Mouse (Mus musculus): ENCODE results near the gene Atp13a1. TPM values are rescaled to one million over a fixed set of nuclear protein-coding genes. Genes with fewer than 3 reads are reported as not detected.
A peak's percentile ranks its signal among the peaks of the same experiment; 100 is the strongest.

Gene Atp13a1
- polyA plus RNA-seq, 1 experiment = 83.2 TPM

- H3K36me3 ChIP-seq (ENCODE audit: control insufficient read depth, insufficient read depth, low read length) = peaks cover 31% of the 10 kb centered on the region
Measured at GRCm38 (mm10) chr8:69820466-69820865, 29.5 kb downstream of the Atp13a1 start.

GRCm38 (mm10) chr8:69821971-69822385 is 31.0 kb downstream of the Atp13a1 start:
- Histone ChIP-seq H3K4me3 (ENCODE audit: extremely low read depth, insufficient read depth, insufficient read length) (peak overlapping the region; percentile 48), H3K27ac (ENCODE audit: insufficient read depth, low read length) (no peak overlapping the region), H3K4me1 (ENCODE audit: control insufficient read depth, insufficient read depth, insufficient read length) (peaks cover 15% of the 10 kb centered on the region), H3K27me3 (ENCODE audit: control insufficient read depth, insufficient read depth, low read length) (no peaks in the 10 kb centered on the region), H3K36me3 (ENCODE audit: control insufficient read depth, insufficient read depth, low read length) (peaks cover 20% of the 10 kb centered on the region)
- WGBS = 1% methylated on average over 15 of the region's 22 CpGs
- peak in 1 of 2 experiments; percentile 33 for DNase-seq (ENCODE audit: low read depth in 1 of 2, low spot score in 2 of 2)
- no peak for TF ChIP-seq POLR2A (IDR thresholded peaks at IDR 0.05; ENCODE audit: low read depth, low read length)
- no peak for TF ChIP-seq CTCF (IDR thresholded peaks at IDR 0.05; ENCODE audit: extremely low read depth, insufficient read depth, insufficient read length, insufficient replicate concordance)

More at GRCm38 (mm10) chr8:69820466-69820865, 29.5 kb downstream of the Atp13a1 start:
- DNase-seq (ENCODE audit: low read depth in 1 of 2, low spot score in 2 of 2) = no peak
- WGBS = 96% methylated on average over 9 of the region's 9 CpGs
- H3K27ac ChIP-seq (ENCODE audit: insufficient read depth, low read length) = no peak overlapping the region
- H3K4me1 ChIP-seq (ENCODE audit: control insufficient read depth, insufficient read depth, insufficient read length) = peaks cover 15% of the 10 kb centered on the region
- no peaks in the 10 kb centered on the region for H3K27me3 ChIP-seq (ENCODE audit: control insufficient read depth, insufficient read depth, low read length)
- H3K4me3 ChIP-seq (ENCODE audit: extremely low read depth, insufficient read depth, insufficient read length) = no peak overlapping the region
- TF ChIP-seq CTCF (IDR thresholded peaks at IDR 0.05; ENCODE audit: extremely low read depth, insufficient read depth, insufficient read length, insufficient replicate concordance) (no peak), POLR2A (IDR thresholded peaks at IDR 0.05; ENCODE audit: low read depth, low read length) (no peak)

DNA sequence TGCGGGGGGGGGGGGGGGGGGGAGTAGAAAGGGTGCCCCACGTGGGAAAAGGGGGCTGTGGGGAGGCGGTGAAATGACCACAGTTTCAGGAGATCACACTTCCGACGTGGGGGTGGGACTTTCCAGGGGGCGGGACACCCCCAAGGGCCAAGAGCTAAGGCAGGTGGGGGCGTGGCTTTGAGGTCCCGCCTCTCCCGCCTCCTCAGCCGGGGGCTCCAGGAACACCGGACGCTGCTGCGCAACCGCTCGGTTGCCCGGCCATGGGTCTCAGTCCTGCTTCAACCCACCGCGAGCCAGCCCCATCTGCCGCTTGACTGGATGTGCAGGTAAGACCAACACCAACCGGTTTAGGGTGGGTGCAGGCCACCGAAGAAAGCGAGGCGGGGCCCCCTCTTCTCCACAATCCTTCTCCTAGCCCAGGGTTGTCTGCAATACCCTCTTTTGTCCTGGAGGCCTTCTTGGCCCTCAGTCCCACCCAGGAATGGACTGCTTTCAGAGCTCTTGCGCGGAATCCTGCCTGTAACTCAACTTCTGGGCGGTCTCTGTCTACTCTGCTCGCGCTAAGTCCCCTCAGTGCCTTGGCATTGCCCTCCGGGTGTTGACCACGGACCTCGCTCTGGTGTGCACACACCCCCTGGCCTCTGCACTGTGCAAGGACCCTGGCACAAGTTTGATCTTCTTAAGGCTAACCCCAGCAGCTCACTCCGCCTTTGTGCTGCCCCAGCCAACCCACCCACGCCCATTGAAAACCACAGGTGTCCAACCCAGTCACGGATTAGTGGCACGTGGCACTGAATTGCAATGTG is 31.6 kb downstream of the Atp13a1 start, which contains the start of gene Lpar2:
Gene Lpar2, plus strand, starts transcription at position 44 of the 806 bp plus-strand sequence.
- Histone ChIP-seq H3K4me1 (ENCODE audit: control insufficient read depth, insufficient read depth, insufficient read length) (peaks cover 15% of the 10 kb centered on the region), H3K36me3 (ENCODE audit: control insufficient read depth, insufficient read depth, low read length) (peaks cover 14% of the 10 kb centered on the region), H3K4me3 (ENCODE audit: extremely low read depth, insufficient read depth, insufficient read length) (peak within 1 kb of the TSS; percentile 92), H3K27ac (ENCODE audit: insufficient read depth, low read length) (peak within 1 kb of the TSS; percentile 66), H3K27me3 (ENCODE audit: control insufficient read depth, insufficient read depth, low read length) (no peaks in the 10 kb centered on the region)
- peak; percentile 36; the same call in 1 of the 2 replicates for TF ChIP-seq POLR2A (IDR thresholded peaks at IDR 0.05; ENCODE audit: low read depth, low read length)
- no peak for TF ChIP-seq CTCF (IDR thresholded peaks at IDR 0.05; ENCODE audit: extremely low read depth, insufficient read depth, insufficient read length, insufficient replicate concordance)
- WGBS = 4% methylated on average over 27 of the region's 35 CpGs
- DNase-seq (ENCODE audit: low read depth in 1 of 2, low spot score in 2 of 2) = peak; percentile 45 to 78

- no peak overlapping the region for H3K27ac ChIP-seq (ENCODE audit: insufficient read depth, low read length)
- no peak for DNase-seq (ENCODE audit: low read depth in 1 of 2, low spot score in 2 of 2)
- TF ChIP-seq CTCF (IDR thresholded peaks at IDR 0.05; ENCODE audit: extremely low read depth, insufficient read depth, insufficient read length, insufficient replicate concordance) (no peak), POLR2A (IDR thresholded peaks at IDR 0.05; ENCODE audit: low read depth, low read length) (no peak)
- WGBS = 91% methylated on average over 12 of the region's 12 CpGs
- H3K4me1 ChIP-seq (ENCODE audit: control insufficient read depth, insufficient read depth, insufficient read length) = peaks cover 32% of the 10 kb centered on the region
- H3K4me3 ChIP-seq (ENCODE audit: extremely low read depth, insufficient read depth, insufficient read length) = no peak overlapping the region
- H3K36me3 ChIP-seq (ENCODE audit: control insufficient read depth, insufficient read depth, low read length) = no peaks in the 10 kb centered on the region
- H3K27me3 ChIP-seq (ENCODE audit: control insufficient read depth, insufficient read depth, low read length) = no peaks in the 10 kb centered on the region
Measured at GRCm38 (mm10) chr8:69826371-69826770, 35.4 kb downstream of the Atp13a1 start.

GRCm38 (mm10) chr8:69832298-69832853 is 41.4 kb downstream of the Atp13a1 start, which contains the start of gene Pbx4:
Pbx4 (plus strand) TSS chr8:69832491.
- no peak for TF ChIP-seq CTCF (IDR thresholded peaks at IDR 0.05; ENCODE audit: extremely low read depth, insufficient read depth, insufficient read length, insufficient replicate concordance)
- no peak for TF ChIP-seq POLR2A (IDR thresholded peaks at IDR 0.05; ENCODE audit: low read depth, low read length)
- H3K27ac ChIP-seq (ENCODE audit: insufficient read depth, low read length) = peak within 1 kb of the TSS; percentile 51

GRCm38 (mm10) chr8:69837057-69837682 is 46.2 kb downstream of the Atp13a1 start:
- no peak overlapping the region for H3K27ac ChIP-seq (ENCODE audit: insufficient read depth, low read length)
- no peak for DNase-seq (ENCODE audit: low read depth in 1 of 2, low spot score in 2 of 2)

More at GRCm38 (mm10) chr8:69832298-69832853, 41.4 kb downstream of the Atp13a1 start, which contains the start of gene Pbx4:
- peak; percentile 93 to 96 for DNase-seq (ENCODE audit: low read depth in 1 of 2, low spot score in 2 of 2)
- Histone ChIP-seq H3K27me3 (ENCODE audit: control insufficient read depth, insufficient read depth, low read length) (no peaks in the 10 kb centered on the region), H3K36me3 (ENCODE audit: control insufficient read depth, insufficient read depth, low read length) (no peaks in the 10 kb centered on the region), H3K4me3 (ENCODE audit: extremely low read depth, insufficient read depth, insufficient read length) (peak within 1 kb of the TSS; percentile 82), H3K4me1 (ENCODE audit: control insufficient read depth, insufficient read depth, insufficient read length) (peaks cover 17% of the 10 kb centered on the region; the same call in 1 of the 2 replicates)
- WGBS = under 1% methylated on average over 37 of the region's 38 CpGs

More at GRCm38 (mm10) chr8:69837057-69837682, 46.2 kb downstream of the Atp13a1 start:
- Histone ChIP-seq H3K4me1 (ENCODE audit: control insufficient read depth, insufficient read depth, insufficient read length) (no peaks in the 10 kb centered on the region), H3K36me3 (ENCODE audit: control insufficient read depth, insufficient read depth, low read length) (no peaks in the 10 kb centered on the region), H3K4me3 (ENCODE audit: extremely low read depth, insufficient read depth, insufficient read length) (no peak overlapping the region), H3K27me3 (ENCODE audit: control insufficient read depth, insufficient read depth, low read length) (no peaks in the 10 kb centered on the region)
- 84% methylated on average over 8 of the region's 8 CpGs for WGBS
- TF ChIP-seq POLR2A (IDR thresholded peaks at IDR 0.05; ENCODE audit: low read depth, low read length) (no peak), CTCF (IDR thresholded peaks at IDR 0.05; ENCODE audit: extremely low read depth, insufficient read depth, insufficient read length, insufficient replicate concordance) (no peak)
